Mouse (Mus musculus) heart, adult 9 months (tissue): ENCODE results near the gene Olfr667.
"Not testable (repeated sequence)": the region's sequence is repeated elsewhere in the genome, so short reads cannot be mapped to it uniquely, and the experiment has no call there.

Experiments used
- DNase-seq, 2 experiments: peaks; one replicate each; pipeline ENCODE4 v3.0.0; 2022; ENCODE audit warnings: low spot score in 2 of 2

Olfr667 gene

GRCm38 (mm10) chr7:104921382-104921781 lies at the start of gene Olfr667:
Olfr667 (minus strand) TSS chr7:104921482.
- DNase-seq, result no peak

DNA sequence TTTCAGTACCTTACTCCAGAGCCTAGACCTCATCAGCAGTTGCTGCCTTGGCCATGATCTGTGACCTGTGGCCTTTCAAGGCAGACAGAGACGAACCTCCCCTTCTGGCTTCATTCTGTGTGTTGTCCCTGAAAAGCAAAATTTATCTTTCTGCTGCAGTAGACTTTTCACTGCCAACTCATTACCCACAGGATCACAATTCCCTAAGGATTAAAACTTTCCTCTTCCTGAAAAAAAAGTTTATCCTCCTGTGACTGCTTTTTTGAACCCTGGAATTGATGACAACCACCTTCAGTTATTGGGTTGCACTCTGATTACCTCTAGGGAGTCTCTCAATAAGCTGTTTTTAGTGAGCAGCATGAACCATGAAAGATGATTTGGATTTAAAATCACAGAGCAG lies 41.2 kb upstream of the Olfr667 start, which contains the start of gene Olfr670:
TSS of gene Olfr670 (minus strand) at position 101 of the 400 bp plus-strand sequence.
- no peak for DNase-seq

DNA sequence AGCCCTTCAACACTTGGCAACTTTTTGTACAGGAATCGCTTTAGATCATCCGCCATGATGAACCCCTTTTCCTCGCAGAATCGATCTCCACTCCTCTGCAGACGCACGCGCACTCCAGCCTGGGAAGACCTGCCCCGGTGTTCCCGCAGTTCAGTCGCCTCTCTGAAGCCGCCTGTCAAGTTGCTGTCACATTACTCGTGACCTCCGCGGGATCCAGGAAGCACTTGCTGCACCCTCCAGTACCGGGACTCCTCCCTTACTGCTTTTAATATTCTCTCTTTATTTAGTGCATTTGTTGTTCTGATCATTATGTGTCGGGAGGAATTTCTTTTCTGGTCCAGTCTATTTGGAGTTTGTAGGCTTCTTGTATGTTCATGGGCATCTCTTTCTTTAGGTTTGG lies 29.0 kb upstream of the Olfr667 start:
- not testable (repeated sequence) for DNase-seq

DNA sequence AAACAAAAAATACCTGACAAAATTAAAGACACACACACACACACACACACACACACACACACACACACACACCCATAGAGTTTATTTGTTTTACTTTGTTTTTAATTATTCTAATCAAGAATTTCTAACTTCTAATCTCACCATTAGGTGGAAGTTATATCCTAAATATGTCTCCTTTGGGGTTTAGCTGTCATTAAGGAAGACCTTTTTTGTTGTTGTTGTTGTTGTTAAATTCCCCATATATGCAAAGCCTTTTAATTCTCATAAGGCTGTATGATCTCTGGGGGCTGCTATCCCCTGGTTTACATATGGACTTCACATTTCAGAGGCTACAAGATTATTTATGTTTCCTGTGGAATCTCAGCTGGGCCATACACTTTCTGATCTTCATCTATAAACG lies 12.7 kb upstream of the Olfr667 start, which contains the start of gene Olfr669:
TSS of gene Olfr669 (plus strand) at position 301 of the 400 bp plus-strand sequence.
- DNase-seq, result no peak

DNA sequence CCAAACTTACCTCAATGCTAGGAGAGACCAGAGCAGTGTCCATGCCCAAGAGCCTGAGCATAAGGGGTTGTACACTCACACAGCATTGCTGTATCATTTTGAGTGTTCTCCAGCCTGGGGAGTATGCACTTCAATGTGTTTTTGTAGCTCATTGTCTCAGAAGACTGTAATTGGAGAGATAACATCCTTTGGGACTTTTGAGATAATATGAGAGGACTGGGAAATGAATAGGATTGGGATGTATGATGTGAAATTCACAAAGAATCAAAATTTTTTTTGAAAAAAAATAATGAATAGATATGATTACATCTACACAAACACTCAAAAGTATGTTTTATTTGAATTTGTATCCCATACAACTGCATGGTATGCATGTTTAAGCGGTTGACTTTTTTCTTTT lies 6.7 kb upstream of the Olfr667 start, which contains the start of gene Olfr668:
TSS of gene Olfr668 (minus strand) at position 101 of the 400 bp plus-strand sequence.
- no peak for DNase-seq

DNA sequence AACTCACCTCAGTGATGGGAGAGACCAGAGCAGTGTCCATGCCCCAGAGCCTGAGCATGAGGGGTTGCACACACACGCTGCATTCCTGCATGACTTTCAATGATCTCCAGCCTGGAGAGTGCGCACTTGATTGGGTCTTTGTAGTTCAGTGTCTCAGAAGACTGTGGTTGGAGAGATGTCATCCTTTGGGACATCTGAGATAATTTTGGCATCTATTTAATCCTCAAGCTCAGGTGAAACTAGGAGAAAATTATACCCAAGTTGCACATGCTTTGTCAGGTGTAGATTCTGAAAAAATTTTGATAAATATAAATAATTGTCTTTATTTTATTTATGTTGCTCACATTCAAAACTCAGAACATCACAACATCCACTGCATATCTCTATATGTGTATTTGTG lies 25.4 kb downstream of the Olfr667 start, which contains the start of gene Olfr666:
TSS of gene Olfr666 (minus strand) at position 101 of the 400 bp plus-strand sequence.
- DNase-seq, result no peak

DNA sequence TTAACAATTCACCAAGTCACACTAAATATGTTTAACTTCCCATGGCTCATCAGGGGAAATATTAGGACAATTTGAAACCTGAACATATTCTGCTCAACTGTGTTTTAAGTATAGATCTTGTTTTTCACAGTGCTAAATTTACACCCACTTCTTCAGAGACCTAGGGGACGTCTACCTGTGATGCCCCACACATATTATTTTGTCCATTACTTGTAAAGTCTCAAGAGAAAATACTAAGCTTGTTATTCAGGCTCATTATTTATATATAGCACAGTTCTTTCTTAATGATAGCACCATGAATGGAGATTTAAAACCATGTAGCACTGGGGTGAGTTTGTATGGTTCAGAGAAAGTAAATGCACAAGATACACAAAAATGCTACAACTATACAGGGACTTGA lies 43.6 kb downstream of the Olfr667 start, which contains the start of gene Olfr665:
TSS of gene Olfr665 (plus strand) at position 301 of the 400 bp plus-strand sequence.
- no peak for DNase-seq
